Mouse (Mus musculus) forebrain, embryonic 16.5 days (tissue): ENCODE results near the gene Rnf126. TPM values are rescaled to one million over a fixed set of nuclear protein-coding genes. Genes with fewer than 3 reads are reported as not detected.
A peak's percentile ranks its signal among the peaks of the same experiment; 100 is the strongest.

Source experiments
- ATAC-seq: fragments of 200-750 bp; cut with Nextera tagmentation; 2 replicates; pipeline ENCODE4 v1.8.0; 2017; ENCODE audit warnings: mild to moderate bottlenecking, moderate library complexity
- H3K27ac ChIP-seq: fragments of 300-500 bp; sonication (generic); 2 replicates; pipeline ENCODE4 v1.5.1; 2014; ENCODE audit warnings: low read length, control low read depth
- H3K27me3 ChIP-seq: fragments of 300-500 bp; sonication (generic); replicated peaks from 2 replicates; pipeline ENCODE4 v1.6.1; 2014; ENCODE audit warnings: low read length; ENCODE audit not compliant: control insufficient read depth, insufficient read depth
- H3K36me3 ChIP-seq: fragments of 300-500 bp; sonication (generic); 2 replicates; pipeline ENCODE4 v1.6.1; 2014; ENCODE audit not compliant: control insufficient read depth, insufficient read depth
- H3K4me1 ChIP-seq: fragments of 300-500 bp; sonication (generic); replicated peaks from 2 replicates; pipeline ENCODE4 v1.6.1; 2014; ENCODE audit warnings: low read length; ENCODE audit not compliant: control insufficient read depth, insufficient read depth
- H3K4me2 ChIP-seq: fragments of 300-500 bp; sonication (generic); 2 replicates; pipeline ENCODE4 v1.6.1; 2014; ENCODE audit warnings: mild to moderate bottlenecking, low read length, control low read depth
- H3K4me3 ChIP-seq: fragments of 300-500 bp; sonication (generic); replicated peaks from 2 replicates; pipeline ENCODE4 v1.5.1; 2014; ENCODE audit warnings: mild to moderate bottlenecking, low read length, control low read depth
- H3K9ac ChIP-seq: fragments of 300-500 bp; sonication (generic); replicated peaks from 2 replicates; pipeline ENCODE4 v1.6.1; 2014; ENCODE audit warnings: low read depth, low read length, control low read depth
- H3K9me3 ChIP-seq: fragments of 300-500 bp; sonication (generic); 2 replicates; pipeline ENCODE4 v1.6.1; 2016; ENCODE audit warnings: low read length; ENCODE audit not compliant: control insufficient read depth
- WGBS: fragments of 180-500 bp; shearing (Covaris S2); extraction: QIAGEN DNeasy Blood & Tissue Kit; methylation state at CpG from one replicate; pipeline ENCODE4 v1.1.7; 2014; 5-methylcytosine and 5-hydroxymethylcytosine counted together
- polyA plus RNA-seq: library from polyadenylated mRNA; unstranded; fragments of >200 nt; fragmentation: Nextera tagmentation; extraction: Ambion mirVana; gene quantifications from 2 replicates; pipeline ENCODE4 v1.2.1, GENCODE M21; 2015

The Rnf126 gene
- polyA plus RNA-seq, 1 experiment from 2014 or later, result 87.2 TPM

DNA sequence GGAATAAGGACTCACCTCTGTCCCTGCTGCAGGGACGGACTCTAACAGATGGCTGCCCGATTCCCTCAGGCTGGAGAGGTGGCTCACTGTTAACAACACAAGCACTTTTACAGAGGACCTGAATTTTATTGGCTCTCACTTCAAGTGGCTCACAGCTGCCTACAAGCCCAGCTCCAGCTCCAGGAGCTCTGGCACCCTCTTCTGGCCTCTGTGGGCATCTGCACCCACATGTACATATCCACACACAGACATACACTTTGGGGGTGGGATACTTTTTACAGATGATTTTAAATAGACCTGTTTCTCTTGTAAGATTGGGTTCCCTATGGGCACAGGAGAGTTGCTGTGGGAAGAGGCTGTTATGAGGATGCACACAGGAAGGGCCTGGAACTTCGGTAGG lies 5.6 kb upstream of the Rnf126 start:
- 92% methylated on average over 3 of the region's 3 CpGs for WGBS

DNA sequence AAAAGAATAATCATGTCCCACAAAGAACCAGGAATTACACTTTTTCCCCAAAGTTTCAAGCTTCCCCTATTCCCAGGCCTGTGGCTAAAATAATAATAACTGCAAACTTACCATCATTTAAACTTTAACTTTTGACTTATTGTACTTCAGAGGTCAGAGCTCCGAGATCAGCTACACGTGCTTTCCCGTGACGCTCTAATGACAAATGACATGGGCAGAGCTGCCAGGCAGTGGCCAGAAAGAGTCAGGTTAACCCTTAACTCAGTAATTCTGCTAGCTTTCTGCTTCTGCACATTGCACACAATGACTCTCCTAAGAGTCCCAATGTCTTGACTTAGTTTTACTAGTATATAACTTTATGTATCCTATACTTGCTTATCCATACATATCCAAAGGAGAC lies 2.6 kb upstream of the Rnf126 start:
- Histone ChIP-seq H3K9ac (no peak overlapping the region), H3K27ac (no peak overlapping the region), H3K4me3 (no peak overlapping the region), H3K4me1 (peaks cover 31% of the 10 kb centered on the region), H3K9me3 (no peaks in the 10 kb centered on the region), H3K4me2 (no peak overlapping the region), H3K27me3 (no peaks in the 10 kb centered on the region), H3K36me3 (no peaks in the 10 kb centered on the region)
- no peak for ATAC-seq
- WGBS, result 71% methylated on average over 4 of the region's 4 CpGs

More for the DNA sequence above, 5.6 kb upstream of the Rnf126 start:
- H3K4me3 ChIP-seq, result no peak overlapping the region
- no peak overlapping the region for H3K27ac ChIP-seq
- no peak overlapping the region for H3K9ac ChIP-seq
- H3K4me1 ChIP-seq, result peaks cover 16% of the 10 kb centered on the region
- peaks cover 4% of the 10 kb centered on the region; the same call in 1 of the 2 replicates for H3K9me3 ChIP-seq
- H3K36me3 ChIP-seq, result no peaks in the 10 kb centered on the region
- peaks cover 5% of the 10 kb centered on the region; the same call in 1 of the 2 replicates for H3K27me3 ChIP-seq
- no peak overlapping the region for H3K4me2 ChIP-seq
- no peak for ATAC-seq

DNA sequence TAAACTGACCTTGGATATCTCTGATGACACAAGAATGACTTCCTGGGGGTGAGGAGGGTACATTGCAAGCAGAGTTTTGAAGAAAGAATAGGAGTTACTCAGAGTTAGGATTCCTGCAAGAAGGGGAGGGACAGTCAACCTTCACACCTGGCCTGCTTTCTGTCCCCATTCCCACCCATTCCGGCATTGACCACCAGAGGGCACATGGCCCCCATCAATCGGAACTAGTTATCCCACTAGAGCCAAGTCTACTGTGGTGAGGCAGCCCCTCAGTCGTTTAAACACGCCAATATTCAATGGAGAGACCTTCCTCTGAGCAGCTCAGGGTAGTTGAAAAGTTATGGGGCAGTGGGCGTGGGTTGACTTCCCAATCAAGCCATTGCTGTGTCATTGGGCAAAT lies 1.6 kb upstream of the Rnf126 start:
- no peaks in the 10 kb centered on the region for H3K9me3 ChIP-seq
- H3K27me3 ChIP-seq, result no peaks in the 10 kb centered on the region
- no peak overlapping the region for H3K4me3 ChIP-seq
- H3K4me1 ChIP-seq, result peaks cover 31% of the 10 kb centered on the region
- WGBS, result 0% methylated on average over 5 of the region's 5 CpGs
- H3K9ac ChIP-seq, result no peak overlapping the region
- no peak overlapping the region for H3K27ac ChIP-seq
- no peaks in the 10 kb centered on the region for H3K36me3 ChIP-seq
- H3K4me2 ChIP-seq, result no peak overlapping the region; the same call in 1 of the 2 replicates
- no peak for ATAC-seq

DNA sequence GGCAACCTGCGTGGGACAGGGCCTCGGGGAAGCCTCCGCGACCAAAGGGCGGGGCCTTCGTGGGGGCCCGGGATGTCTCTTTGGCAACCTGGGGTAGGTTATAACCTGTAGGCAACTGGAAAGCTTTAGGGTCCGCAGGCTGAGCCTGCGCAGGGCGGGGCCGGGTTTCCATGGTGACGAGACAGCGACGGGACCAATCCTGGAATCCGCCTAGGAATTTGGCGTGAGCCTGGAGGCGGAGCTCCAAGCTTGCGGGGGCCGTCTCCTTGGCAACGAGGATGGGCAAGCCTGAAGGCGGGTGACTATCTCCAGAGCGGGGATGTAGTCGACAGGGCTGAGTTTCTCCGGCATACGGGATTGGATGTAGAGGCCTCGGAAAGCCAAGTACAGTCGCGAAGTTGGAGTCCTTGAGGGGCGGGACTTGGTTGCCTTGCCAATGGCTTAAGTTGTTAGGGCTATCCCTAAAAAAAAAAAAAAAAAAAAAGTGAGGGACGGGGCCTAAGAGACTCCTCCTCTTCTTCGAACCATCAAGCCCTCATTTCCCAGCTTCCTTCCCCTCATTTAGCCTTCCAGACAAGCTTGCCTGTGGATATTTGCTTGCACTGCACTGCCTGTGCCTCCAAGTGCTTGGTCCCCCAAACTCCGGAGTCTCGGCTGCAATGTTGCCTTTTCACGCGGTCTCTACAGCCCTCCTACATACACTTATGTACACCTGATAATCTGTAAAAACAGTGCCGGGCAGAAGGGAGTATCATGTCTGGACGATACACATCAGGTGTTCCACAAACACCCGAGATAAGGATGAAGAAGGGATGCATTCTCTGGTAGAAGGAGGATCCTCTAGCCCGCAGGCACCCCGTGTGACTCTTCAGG lies 856 bp upstream of the Rnf126 start:
- Histone ChIP-seq H3K9me3 (no peaks in the 10 kb centered on the region), H3K9ac (peak overlapping the region; percentile 94; the same call in 1 of the 2 replicates), H3K27ac (peak overlapping the region; percentile 95), H3K4me3 (peak overlapping the region; percentile 94), H3K4me2 (peak overlapping the region; percentile 71), H3K36me3 (no peaks in the 10 kb centered on the region), H3K4me1 (peaks cover 31% of the 10 kb centered on the region), H3K27me3 (no peaks in the 10 kb centered on the region)
- peak; percentile 85 for ATAC-seq
- 11% methylated on average over 40 of the region's 40 CpGs for WGBS

- ATAC-seq, result no peak
- Histone ChIP-seq H3K27me3 (no peaks in the 10 kb centered on the region), H3K4me2 (peak overlapping the region; percentile 71), H3K9me3 (no peaks in the 10 kb centered on the region), H3K36me3 (peaks cover 9% of the 10 kb centered on the region), H3K4me1 (peaks cover 31% of the 10 kb centered on the region), H3K4me3 (peak overlapping the region; percentile 94), H3K9ac (peak overlapping the region; percentile 94), H3K27ac (peak overlapping the region; percentile 95)
- WGBS, result 6% methylated on average over 16 of the region's 16 CpGs
Measured at GRCm38 (mm10) chr10:79766001-79766507, 698 bp downstream of the Rnf126 start.

- peak overlapping the region; percentile 71 for H3K4me2 ChIP-seq
- no peak for ATAC-seq
- H3K9ac ChIP-seq, result peak overlapping the region; percentile 94
Measured at GRCm38 (mm10) chr10:79765228-79765745, 1.5 kb downstream of the Rnf126 start.

DNA sequence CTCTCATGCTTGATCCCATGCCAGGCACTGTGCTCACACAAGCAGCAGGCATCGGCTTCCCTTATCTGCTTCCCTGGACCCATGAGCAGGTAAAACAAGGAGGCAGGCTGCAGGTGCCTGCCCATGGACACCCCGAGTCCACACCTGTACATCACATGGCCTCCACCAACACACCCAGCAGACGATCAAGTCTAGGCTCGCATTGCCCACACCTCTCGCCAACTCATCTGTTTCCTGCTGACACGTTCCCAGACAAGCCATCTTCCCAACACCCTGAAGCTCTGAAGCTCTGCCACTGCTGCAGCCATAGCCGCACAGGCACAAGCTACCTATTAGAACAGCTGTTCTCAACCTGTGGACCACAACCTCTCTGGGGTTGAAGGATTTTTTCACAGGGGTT lies 2.5 kb downstream of the Rnf126 start:
- Histone ChIP-seq H3K4me2 (no peak overlapping the region), H3K9me3 (no peaks in the 10 kb centered on the region), H3K27ac (no peak overlapping the region), H3K27me3 (no peaks in the 10 kb centered on the region), H3K9ac (no peak overlapping the region), H3K36me3 (peaks cover 17% of the 10 kb centered on the region), H3K4me1 (peaks cover 31% of the 10 kb centered on the region), H3K4me3 (no peak overlapping the region)
- no peak for ATAC-seq
- 89% methylated on average over 7 of the region's 7 CpGs for WGBS

More at GRCm38 (mm10) chr10:79765228-79765745, 1.5 kb downstream of the Rnf126 start:
- 57% methylated on average over 2 of the region's 2 CpGs for WGBS
- peak overlapping the region; percentile 94 for H3K4me3 ChIP-seq
- no peaks in the 10 kb centered on the region for H3K27me3 ChIP-seq
- peaks cover 15% of the 10 kb centered on the region for H3K36me3 ChIP-seq
- no peak overlapping the region for H3K27ac ChIP-seq
- H3K4me1 ChIP-seq, result peaks cover 31% of the 10 kb centered on the region
- no peaks in the 10 kb centered on the region for H3K9me3 ChIP-seq

- no peak overlapping the region for H3K4me2 ChIP-seq
- 91% methylated on average over 3 of the region's 3 CpGs for WGBS
- peaks cover 28% of the 10 kb centered on the region for H3K36me3 ChIP-seq
- H3K4me3 ChIP-seq, result no peak overlapping the region
- no peaks in the 10 kb centered on the region for H3K27me3 ChIP-seq
- no peak overlapping the region for H3K9ac ChIP-seq
- no peaks in the 10 kb centered on the region for H3K9me3 ChIP-seq
- no peak for ATAC-seq
- peaks cover 23% of the 10 kb centered on the region for H3K4me1 ChIP-seq
- no peak overlapping the region for H3K27ac ChIP-seq
Measured at GRCm38 (mm10) chr10:79762875-79763274, 3.9 kb downstream of the Rnf126 start.

DNA sequence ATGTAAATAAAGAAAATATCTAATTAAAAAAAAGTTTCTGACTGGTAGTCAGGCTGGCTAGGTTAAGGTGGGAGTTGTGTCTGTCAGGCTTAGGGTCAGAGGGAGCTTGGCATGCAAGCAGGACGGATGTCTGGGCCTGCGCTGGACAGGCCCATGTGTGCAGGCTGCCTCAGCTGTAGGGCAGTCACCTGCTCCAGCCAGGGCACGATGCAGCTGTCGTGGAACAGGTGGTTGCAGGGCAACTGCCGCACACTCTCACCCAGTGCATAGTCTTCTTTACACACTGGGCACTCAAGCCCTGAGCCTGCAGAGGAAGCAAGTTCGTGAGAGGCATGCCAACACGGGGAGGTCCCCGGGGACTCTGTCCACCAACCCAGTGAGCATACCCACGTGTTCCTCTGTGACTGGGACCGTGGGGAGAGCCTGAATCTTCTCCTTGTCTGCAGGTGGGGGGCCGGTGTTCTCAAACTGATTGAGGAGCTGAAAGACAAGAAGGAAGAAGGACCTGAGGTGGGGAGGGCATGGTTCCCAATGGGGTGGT lies 6.1 kb downstream of the Rnf126 start:
- Histone ChIP-seq H3K36me3 (peaks cover 31% of the 10 kb centered on the region), H3K27me3 (no peaks in the 10 kb centered on the region), H3K4me1 (peaks cover 13% of the 10 kb centered on the region), H3K27ac (no peak overlapping the region), H3K4me2 (no peak overlapping the region), H3K9ac (no peak overlapping the region), H3K4me3 (no peak overlapping the region), H3K9me3 (no peaks in the 10 kb centered on the region)
- 98% methylated on average over 11 of the region's 11 CpGs for whole genome bisulfite sequencing
- ATAC-seq, result no peak
